Mouse (Mus musculus) limb, embryonic 13.5 days (tissue): ENCODE measurements around the gene Gopc. TPM values are rescaled to one million over a fixed set of nuclear protein-coding genes. Genes with fewer than 3 reads are reported as not detected.

Experiments
- ATAC-seq: fragments of 200-750 bp; cut with Nextera tagmentation; 2 replicates; pipeline ENCODE4 v1.8.0; 2017; ENCODE audit warnings: low read depth, moderate number of reproducible peaks, moderate TSS enrichment; ENCODE audit not compliant: low FRiP score
- H3K27ac ChIP-seq: fragments of 300-500 bp; sonication (generic); 2 replicates; pipeline ENCODE4 v1.5.1; 2015; ENCODE audit warnings: inconsistent platforms, mild to moderate bottlenecking, moderate library complexity
- H3K27me3 ChIP-seq: fragments of 300-500 bp; sonication (generic); 2 replicates; pipeline ENCODE4 v1.6.1; 2015; ENCODE audit warnings: mild to moderate bottlenecking, inconsistent platforms
- H3K36me3 ChIP-seq: fragments of 300-500 bp; sonication (generic); 2 replicates; pipeline ENCODE4 v1.6.1; 2015; ENCODE audit warnings: inconsistent platforms, mild to moderate bottlenecking, moderate library complexity
- H3K4me1 ChIP-seq: fragments of 300-500 bp; sonication (generic); 2 replicates; pipeline ENCODE4 v1.6.1; 2015; ENCODE audit warnings: inconsistent platforms
- H3K4me2 ChIP-seq: fragments of 300-500 bp; sonication (generic); replicated peaks from 2 replicates; pipeline ENCODE4 v1.6.1; 2015; ENCODE audit warnings: inconsistent platforms, mild to moderate bottlenecking, moderate library complexity
- H3K4me3 ChIP-seq: fragments of 300-500 bp; sonication (generic); 2 replicates; pipeline ENCODE4 v1.5.1; 2015; ENCODE audit warnings: moderate library complexity, mild to moderate bottlenecking, inconsistent platforms
- H3K9ac ChIP-seq: fragments of 300-500 bp; sonication (generic); 2 replicates; pipeline ENCODE4 v1.6.1; 2015; ENCODE audit warnings: mild to moderate bottlenecking, inconsistent platforms
- H3K9me3 ChIP-seq: fragments of 300-500 bp; sonication (generic); 2 replicates; pipeline ENCODE4 v1.6.1; 2016; ENCODE audit warnings: inconsistent platforms
- WGBS: fragments of 180-500 bp; shearing (Covaris S2); methylation state at CpG from one replicate; pipeline ENCODE4 v1.1.7; 2015; 5-methylcytosine and 5-hydroxymethylcytosine counted together
- polyA plus RNA-seq: library from polyadenylated mRNA; unstranded; fragments of >200 nt; fragmentation: Nextera tagmentation; extraction: Ambion mirVana; gene quantifications from 2 replicates; pipeline ENCODE4 v1.2.1, GENCODE M21; 2015

Gopc gene
- 20.0 and 21.9 TPM in 2 replicates for polyA plus RNA-seq

DNA sequence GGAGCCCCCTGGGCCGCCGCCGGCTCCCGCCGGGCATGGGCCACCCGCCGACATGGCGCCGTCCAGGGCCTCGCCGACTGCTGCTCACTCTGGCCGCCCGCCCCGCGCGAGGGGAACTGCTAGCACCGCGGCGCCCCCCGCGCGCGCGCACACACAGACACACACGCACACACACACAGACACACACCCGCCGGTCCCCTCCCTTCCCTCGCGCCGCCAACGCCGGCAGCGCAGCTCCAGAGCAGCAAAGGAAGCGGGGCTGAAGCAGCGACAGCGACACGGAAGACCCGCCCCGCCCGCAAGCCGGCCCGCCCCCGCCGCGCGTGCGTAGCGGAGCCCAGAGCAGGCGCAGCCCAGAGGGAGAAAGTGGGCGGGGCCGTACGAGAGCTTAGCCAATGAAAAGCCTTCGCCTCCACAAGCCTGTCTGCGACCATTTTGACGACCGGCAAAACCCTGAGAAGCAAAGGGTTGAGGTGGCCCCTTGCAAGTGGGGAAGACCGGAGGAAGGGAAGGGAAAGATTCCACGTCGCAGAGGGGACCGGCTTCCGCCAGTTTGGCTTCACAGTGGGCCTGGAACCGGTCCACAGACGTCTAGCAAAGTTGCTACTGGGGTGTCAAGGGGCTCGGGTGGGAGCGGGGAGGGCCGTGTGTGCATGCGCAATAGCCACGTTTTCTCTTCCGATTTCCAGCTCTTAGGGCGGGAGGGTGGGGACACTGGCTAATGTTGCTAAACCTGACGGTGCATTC lies at the start of gene Gopc:
Gopc (minus strand) TSS at position 280 of the 747 bp plus-strand sequence.
- peak; percentile 99 for ATAC-seq
- peak within 1 kb of the TSS; percentile 85 for H3K4me3 ChIP-seq

DNA sequence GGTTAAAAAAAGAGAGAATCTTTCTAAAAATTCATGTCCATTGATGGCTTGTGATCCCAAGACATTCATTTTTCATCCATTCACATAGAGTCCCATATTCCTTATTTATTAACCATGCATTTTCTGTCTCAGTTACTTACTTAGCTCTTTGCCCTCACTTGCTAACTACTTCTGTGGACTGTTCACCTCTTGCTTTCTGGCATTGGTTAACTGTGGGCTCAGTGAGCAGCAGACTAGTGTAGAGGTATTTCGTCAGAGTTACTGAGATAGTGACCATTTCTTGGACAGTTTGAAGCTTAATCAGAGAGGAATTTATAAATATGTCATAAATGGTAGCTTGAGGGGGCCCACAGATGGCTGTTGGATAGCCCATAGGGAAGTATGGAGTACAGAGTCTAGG lies 49.0 kb upstream of the Gopc start:
- 88% methylated on average over 1 of the region's 1 CpGs for WGBS
- no peak for ATAC-seq
- Histone ChIP-seq H3K36me3 (peaks cover 60% of the 10 kb centered on the region), H3K9me3 (no peaks in the 10 kb centered on the region), H3K4me3 (no peak overlapping the region), H3K4me2 (no peak overlapping the region), H3K27me3 (no peaks in the 10 kb centered on the region), H3K27ac (no peak overlapping the region), H3K9ac (no peak overlapping the region), H3K4me1 (peaks cover 13% of the 10 kb centered on the region)

More for the DNA sequence above, at the start of gene Gopc:
- peaks cover 25% of the 10 kb centered on the region for H3K4me1 ChIP-seq
- WGBS, result under 1% methylated on average over 65 of the region's 71 CpGs
- peak within 1 kb of the TSS; percentile 90 for H3K4me2 ChIP-seq
- peak within 1 kb of the TSS; percentile 92 for H3K27ac ChIP-seq
- peak within 1 kb of the TSS; percentile 95 for H3K9ac ChIP-seq
- H3K36me3 ChIP-seq, result no peaks in the 10 kb centered on the region
- H3K9me3 ChIP-seq, result no peaks in the 10 kb centered on the region
- no peaks in the 10 kb centered on the region for H3K27me3 ChIP-seq

DNA sequence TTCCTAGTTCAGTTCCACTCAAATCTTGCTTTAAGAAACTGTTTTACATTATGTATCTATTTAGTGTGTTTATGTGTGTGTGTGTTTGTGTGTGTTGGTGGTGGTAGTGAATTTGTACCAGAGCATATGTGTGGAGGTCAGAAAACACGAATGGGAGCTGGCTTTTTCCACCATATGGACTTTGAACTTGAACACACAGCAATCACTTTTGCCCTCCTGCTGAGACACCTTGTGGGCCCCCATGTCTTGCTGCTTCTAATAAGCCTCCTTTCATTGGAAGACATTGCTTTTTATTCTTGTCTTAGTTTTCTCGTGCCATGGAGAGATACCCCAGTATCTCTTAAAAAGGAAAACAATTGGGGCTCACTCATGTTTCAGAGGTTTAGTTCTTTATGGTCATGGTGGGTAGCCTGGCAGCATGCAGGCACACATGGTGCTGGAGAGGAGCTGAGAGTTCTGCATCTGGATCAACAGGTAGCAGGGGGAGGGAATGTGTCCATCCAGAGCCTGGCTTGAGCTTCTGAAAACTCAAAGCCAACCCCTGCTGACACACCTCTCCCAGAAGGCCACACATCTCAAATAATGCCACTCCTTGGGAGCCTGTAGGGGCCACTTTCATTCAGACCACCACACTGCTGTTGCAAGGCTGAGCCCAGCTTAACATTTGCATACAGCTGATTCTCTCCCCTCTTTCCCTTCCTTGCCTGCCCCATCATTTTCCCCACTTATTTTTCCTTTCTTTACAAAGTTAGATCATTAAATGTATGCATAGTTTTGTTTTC lies 45.9 kb upstream of the Gopc start:
- Histone ChIP-seq H3K4me2 (no peak overlapping the region), H3K4me3 (no peak overlapping the region), H3K36me3 (peaks cover 30% of the 10 kb centered on the region), H3K9ac (no peak overlapping the region), H3K4me1 (peaks cover 20% of the 10 kb centered on the region), H3K9me3 (no peaks in the 10 kb centered on the region), H3K27ac (no peak overlapping the region), H3K27me3 (no peaks in the 10 kb centered on the region)
- no peak for ATAC-seq
- 32% methylated on average over 2 of the region's 2 CpGs for WGBS

DNA sequence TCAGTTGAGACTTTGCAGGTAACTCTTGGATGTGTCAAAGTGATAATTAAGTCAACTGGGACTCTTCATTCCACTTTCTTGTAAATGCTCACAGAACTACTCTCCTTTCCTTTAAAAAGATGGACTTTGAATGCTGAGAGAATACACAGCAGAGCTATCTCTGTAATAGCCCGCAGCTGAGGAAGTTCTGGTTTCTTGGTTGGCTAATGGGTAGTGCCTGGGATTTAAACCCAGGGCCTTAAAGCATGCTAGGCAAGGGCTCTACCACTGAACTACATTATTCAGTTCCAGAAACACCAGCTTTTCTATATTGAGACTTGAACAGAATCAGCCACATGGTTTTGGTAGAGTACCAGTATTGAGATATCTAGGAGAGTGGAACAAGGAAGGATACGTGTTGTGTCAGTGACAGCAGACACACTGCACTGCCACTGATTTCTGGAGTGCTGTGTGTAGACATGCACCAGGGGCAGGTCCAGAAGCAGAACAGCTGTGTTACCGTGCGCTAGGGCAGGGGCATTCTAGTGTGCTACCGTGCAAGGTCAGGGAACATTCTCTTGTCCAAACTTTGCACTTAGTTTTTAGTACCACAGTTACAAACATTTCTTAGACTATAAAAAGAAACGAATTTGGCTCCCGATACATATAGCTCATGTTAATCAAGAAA lies 44.5 kb upstream of the Gopc start:
- H3K4me3 ChIP-seq, result no peak overlapping the region
- ATAC-seq, result no peak
- no peak overlapping the region for H3K9ac ChIP-seq
- no peaks in the 10 kb centered on the region for H3K9me3 ChIP-seq
- no peaks in the 10 kb centered on the region for H3K27me3 ChIP-seq
- no peak overlapping the region for H3K27ac ChIP-seq
- 82% methylated on average over 7 of the region's 7 CpGs for WGBS
- H3K4me2 ChIP-seq, result no peak overlapping the region
- H3K4me1 ChIP-seq, result peaks cover 20% of the 10 kb centered on the region
- peaks cover 20% of the 10 kb centered on the region for H3K36me3 ChIP-seq

DNA sequence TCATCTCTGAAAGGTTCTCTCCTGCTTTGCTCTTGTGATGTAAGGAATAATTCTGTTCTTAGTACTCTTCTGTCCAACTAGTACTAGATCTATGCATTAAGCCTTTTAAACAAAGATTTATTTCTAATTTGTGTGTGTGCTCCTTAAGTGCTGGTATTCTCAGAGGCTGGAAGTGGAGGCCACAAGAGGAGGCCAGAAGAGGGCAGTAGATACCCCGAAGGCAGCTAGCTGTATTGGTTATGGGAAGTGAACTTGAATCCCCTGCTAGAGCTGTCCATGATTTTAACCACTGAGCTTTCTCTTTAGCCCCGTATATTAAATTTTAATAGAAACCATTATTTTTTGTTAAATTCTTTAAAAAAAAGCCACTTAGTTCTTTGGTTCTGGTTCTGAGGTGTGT lies 41.2 kb upstream of the Gopc start:
- Histone ChIP-seq H3K4me1 (peaks cover 41% of the 10 kb centered on the region), H3K9me3 (no peaks in the 10 kb centered on the region), H3K9ac (no peak overlapping the region), H3K4me2 (no peak overlapping the region), H3K27ac (no peak overlapping the region), H3K36me3 (0 out of 2 replicates have a peak, but pooled peaks cover 3% of the 10 kb centered on the region), H3K27me3 (no peaks in the 10 kb centered on the region), H3K4me3 (no peak overlapping the region)
- 77% methylated on average over 2 of the region's 2 CpGs for WGBS
- no peak for ATAC-seq

DNA sequence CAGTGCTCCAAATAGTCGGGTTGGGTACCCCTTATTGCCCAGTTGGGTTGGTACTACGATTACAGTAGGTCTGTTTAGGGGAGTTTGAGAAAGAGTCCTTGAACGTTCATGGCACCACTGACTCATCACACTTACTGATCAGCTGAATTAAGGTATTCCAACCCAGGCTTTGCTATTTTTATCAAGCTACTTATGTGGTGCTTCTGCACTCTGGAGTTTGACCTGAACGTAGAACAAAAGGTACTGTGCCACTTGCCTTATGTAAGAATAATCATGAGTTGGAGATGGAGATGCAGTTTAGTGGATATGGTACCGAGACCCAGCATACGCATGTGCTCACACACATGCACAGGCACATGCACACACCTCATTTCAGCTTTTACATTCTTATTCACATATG lies 39.8 kb upstream of the Gopc start:
- Histone ChIP-seq H3K9me3 (no peaks in the 10 kb centered on the region), H3K4me3 (no peak overlapping the region), H3K4me1 (peaks cover 37% of the 10 kb centered on the region), H3K27me3 (no peaks in the 10 kb centered on the region), H3K36me3 (0 out of 2 replicates have a peak, but pooled peaks cover 3% of the 10 kb centered on the region), H3K4me2 (no peak overlapping the region), H3K27ac (no peak overlapping the region), H3K9ac (no peak overlapping the region)
- WGBS, result 91% methylated on average over 6 of the region's 6 CpGs
- ATAC-seq, result no peak

DNA sequence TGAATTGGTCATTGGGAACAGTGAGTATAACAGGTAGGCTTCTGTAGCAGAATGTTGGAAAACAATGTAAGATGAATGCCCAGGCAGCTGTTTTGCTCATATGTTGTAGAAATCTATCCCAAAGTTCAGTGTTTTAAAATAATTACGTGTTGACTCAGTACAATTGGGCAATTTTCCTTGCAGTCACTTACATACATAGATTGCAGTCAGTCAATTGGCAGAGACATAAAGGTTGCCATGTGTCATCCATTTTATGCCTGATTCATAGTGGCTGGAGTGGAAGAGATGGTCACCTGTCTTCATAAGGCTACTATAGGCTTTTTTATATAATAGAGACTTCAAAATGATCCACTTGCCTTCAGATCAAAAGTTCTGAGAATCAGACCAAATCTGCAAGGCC lies 38.6 kb upstream of the Gopc start:
- no peak overlapping the region for H3K9ac ChIP-seq
- H3K4me1 ChIP-seq, result peaks cover 34% of the 10 kb centered on the region
- no peak for ATAC-seq
- 0 out of 2 replicates have a peak, but pooled peaks cover 3% of the 10 kb centered on the region for H3K36me3 ChIP-seq
- no peak overlapping the region for H3K4me3 ChIP-seq
- no peaks in the 10 kb centered on the region for H3K9me3 ChIP-seq
- no peaks in the 10 kb centered on the region for H3K27me3 ChIP-seq
- 91% methylated on average over 1 of the region's 1 CpGs for WGBS
- H3K27ac ChIP-seq, result no peak overlapping the region
- H3K4me2 ChIP-seq, result no peak overlapping the region

DNA sequence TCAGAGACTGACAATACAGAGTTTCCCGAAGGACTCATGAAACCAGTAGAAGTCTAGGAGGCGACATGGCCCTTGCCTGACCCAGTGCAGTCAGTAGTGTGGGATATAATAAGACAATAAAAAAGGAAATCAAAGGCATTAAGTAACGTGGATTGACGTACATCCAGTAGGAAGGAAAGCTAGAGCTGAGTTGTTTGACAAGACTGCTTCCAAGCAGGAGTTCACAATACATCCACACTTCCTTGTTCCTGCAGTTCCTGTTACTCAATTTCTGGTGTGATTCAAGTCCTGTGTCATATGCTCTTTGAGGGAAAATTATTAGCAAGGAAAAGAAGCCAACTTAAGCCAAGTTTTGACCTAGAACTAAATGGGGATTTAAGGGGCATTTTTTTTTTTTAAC lies 37.5 kb upstream of the Gopc start:
- Histone ChIP-seq H3K4me3 (peak overlapping the region; percentile 94), H3K4me1 (peaks cover 34% of the 10 kb centered on the region), H3K4me2 (peak overlapping the region; percentile 81), H3K9ac (peak overlapping the region; percentile 95), H3K27ac (no peak overlapping the region), H3K36me3 (0 out of 2 replicates have a peak, but pooled peaks cover 3% of the 10 kb centered on the region), H3K27me3 (no peaks in the 10 kb centered on the region), H3K9me3 (no peaks in the 10 kb centered on the region)
- ATAC-seq, result no peak
- WGBS, result 69% methylated on average over 4 of the region's 4 CpGs

DNA sequence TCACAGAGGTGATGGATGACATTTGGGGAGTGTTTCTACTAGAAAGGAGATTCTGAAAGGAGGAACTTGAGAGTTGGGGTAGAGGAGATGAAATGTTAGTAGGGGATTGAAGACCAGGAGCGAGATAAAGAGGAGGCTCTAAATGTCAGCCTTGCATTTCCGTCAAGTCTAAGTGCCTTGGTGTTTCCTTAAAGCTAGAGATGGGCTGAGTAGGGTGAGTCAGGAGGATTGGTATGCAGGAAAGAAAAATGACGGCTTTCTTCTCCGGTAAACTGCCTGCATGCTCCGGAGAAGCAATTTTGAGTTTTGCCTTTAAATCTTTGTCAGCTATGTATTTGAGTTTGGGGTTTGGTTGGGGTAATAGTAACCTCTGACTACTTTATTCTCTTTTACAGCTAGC lies 37.0 kb upstream of the Gopc start:
- H3K27ac ChIP-seq, result no peak overlapping the region
- H3K27me3 ChIP-seq, result no peaks in the 10 kb centered on the region
- WGBS, result 58% methylated on average over 5 of the region's 5 CpGs
- peak overlapping the region; percentile 94 for H3K4me3 ChIP-seq
- H3K36me3 ChIP-seq, result 0 out of 2 replicates have a peak, but pooled peaks cover 3% of the 10 kb centered on the region
- peak overlapping the region; percentile 95 for H3K9ac ChIP-seq
- H3K9me3 ChIP-seq, result no peaks in the 10 kb centered on the region
- peak overlapping the region; percentile 81 for H3K4me2 ChIP-seq
- ATAC-seq, result no peak
- peaks cover 32% of the 10 kb centered on the region for H3K4me1 ChIP-seq

DNA sequence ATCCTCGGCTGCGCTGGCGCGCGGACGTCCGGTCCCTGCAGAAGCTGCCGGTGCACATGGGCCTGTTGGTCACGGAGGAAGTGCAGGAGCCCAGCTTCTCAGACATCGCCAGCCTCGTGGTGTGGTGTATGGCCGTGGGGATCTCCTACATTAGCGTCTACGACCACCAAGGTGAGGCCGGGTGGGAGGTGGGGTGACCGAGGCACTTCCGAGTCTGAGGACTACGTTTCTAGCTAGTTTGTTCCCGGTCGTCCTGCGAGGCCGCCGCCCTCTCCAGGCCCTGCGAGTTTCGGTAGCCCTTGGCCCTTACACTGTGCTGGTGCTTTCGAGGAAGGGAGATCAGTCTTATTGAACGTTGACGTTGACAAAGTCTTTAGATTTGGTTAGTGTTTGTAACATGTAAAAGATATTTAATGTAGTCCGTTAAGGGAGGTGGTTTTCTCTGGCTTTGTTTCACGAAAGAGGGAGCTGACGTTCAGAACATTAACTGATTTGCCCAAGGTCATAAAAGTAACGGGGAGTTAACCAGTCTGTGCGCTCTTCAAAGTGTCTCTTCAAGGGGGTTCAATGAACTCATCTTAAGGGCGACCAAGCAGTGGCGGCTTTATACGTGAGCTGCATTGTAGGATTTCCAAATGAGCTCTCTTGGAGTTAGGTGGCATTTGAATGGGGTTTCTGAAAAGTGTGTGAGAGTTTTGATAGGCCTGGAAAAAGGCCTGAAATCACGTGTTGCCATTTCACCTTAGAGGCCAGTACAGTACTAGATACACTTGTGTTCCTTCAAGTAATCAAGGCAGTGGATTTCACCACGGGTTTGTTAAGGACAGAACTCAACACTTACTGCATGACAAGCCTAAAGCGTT lies 36.3 kb upstream of the Gopc start:
- peak overlapping the region; percentile 81 for H3K4me2 ChIP-seq
- peaks cover 27% of the 10 kb centered on the region for H3K4me1 ChIP-seq
- ATAC-seq, result peak; percentile 33
- H3K9me3 ChIP-seq, result no peaks in the 10 kb centered on the region
- WGBS, result 2% methylated on average over 39 of the region's 39 CpGs
- H3K4me3 ChIP-seq, result peak overlapping the region; percentile 94
- H3K9ac ChIP-seq, result peak overlapping the region; percentile 95
- H3K36me3 ChIP-seq, result 0 out of 2 replicates have a peak, but pooled peaks cover 3% of the 10 kb centered on the region
- H3K27me3 ChIP-seq, result no peaks in the 10 kb centered on the region
- H3K27ac ChIP-seq, result peak overlapping the region; percentile 92

DNA sequence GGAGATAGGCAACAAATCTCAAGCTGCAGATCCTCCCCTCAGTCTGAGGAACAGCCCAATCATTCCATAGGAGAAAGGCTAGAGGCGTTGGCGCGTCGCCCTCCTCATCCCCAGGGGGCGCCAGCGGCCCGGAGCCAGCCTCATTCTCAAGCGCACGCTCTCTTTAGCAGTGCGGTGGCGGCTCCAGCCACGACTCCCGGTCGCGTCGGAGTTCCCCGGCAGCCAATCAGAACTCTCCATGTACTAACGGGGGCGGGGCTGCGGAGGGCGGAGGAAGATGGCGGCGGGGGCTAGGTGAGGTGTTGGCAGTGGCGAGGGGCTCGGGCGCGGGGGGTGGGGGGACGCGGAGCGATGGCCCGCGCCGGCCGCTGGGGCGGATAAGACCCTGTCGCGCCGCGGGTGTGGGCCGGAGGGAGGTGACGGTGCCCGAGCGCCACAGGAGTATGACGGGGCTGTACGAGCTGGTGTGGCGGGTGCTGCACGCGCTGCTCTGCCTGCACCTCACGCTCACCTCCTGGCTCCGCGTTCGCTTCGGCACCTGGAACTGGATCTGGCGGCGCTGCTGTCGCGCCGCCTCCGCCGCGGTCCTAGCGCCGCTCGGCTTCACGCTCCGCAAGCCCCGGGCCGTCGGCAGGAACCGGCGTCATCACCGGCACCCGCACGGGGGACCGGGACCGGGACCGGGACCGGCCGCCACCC lies 35.5 kb upstream of the Gopc start, which contains the start of gene Nus1:
Nus1 (plus strand) TSS at position 249 of the 699 bp plus-strand sequence.
- under 1% methylated on average over 73 of the region's 79 CpGs for WGBS

More for the DNA sequence above, 35.5 kb upstream of the Gopc start, which contains the start of gene Nus1:
- Histone ChIP-seq H3K4me3 (peak within 1 kb of the TSS; percentile 94), H3K4me1 (peaks cover 27% of the 10 kb centered on the region), H3K36me3 (0 out of 2 replicates have a peak, but pooled peaks cover 3% of the 10 kb centered on the region), H3K27ac (peak within 1 kb of the TSS; percentile 92), H3K27me3 (no peaks in the 10 kb centered on the region), H3K4me2 (peak within 1 kb of the TSS; percentile 81), H3K9me3 (no peaks in the 10 kb centered on the region), H3K9ac (peak within 1 kb of the TSS; percentile 95)
- ATAC-seq, result peak; percentile 99
